Mouse (Mus musculus) kidney, embryonic 16.5 days (tissue): ENCODE results near the gene Eif3c. TPM values are rescaled to one million over a fixed set of nuclear protein-coding genes. Genes with fewer than 3 reads are reported as not detected.

Experiments used
- ATAC-seq: fragments of 200-750 bp; cut with Nextera tagmentation; 2 replicates; pipeline ENCODE4 v1.8.0; 2017; ENCODE audit warnings: moderate TSS enrichment; ENCODE audit not compliant: low FRiP score, low TSS enrichment
- H3K27ac ChIP-seq: fragments of 300-500 bp; sonication (generic); 2 replicates; pipeline ENCODE4 v1.5.1; 2014; ENCODE audit warnings: low read length
- H3K27me3 ChIP-seq: fragments of 300-500 bp; sonication (generic); 2 replicates; pipeline ENCODE4 v1.6.1; 2014; ENCODE audit warnings: low read length, control low read depth, mixed read lengths; ENCODE audit not compliant: insufficient read depth
- H3K36me3 ChIP-seq: fragments of 300-500 bp; sonication (generic); 2 replicates; pipeline ENCODE4 v1.6.1; 2014; ENCODE audit warnings: low read length, control low read depth, mixed read lengths; ENCODE audit not compliant: insufficient read depth
- H3K4me1 ChIP-seq: fragments of 300-500 bp; sonication (generic); 2 replicates; pipeline ENCODE4 v1.6.1; 2014; ENCODE audit warnings: low read length, control low read depth, mixed read lengths; ENCODE audit not compliant: insufficient read depth
- H3K4me2 ChIP-seq: fragments of 300-500 bp; sonication (generic); replicated peaks from 2 replicates; pipeline ENCODE4 v1.6.1; 2014; ENCODE audit warnings: low read depth, low read length
- H3K4me3 ChIP-seq: fragments of 300-500 bp; sonication (generic); 2 replicates; pipeline ENCODE4 v1.5.1; 2014; ENCODE audit warnings: mild to moderate bottlenecking, low read length
- H3K9ac ChIP-seq: fragments of 300-500 bp; sonication (generic); replicated peaks from 2 replicates; pipeline ENCODE4 v1.6.1; 2014; ENCODE audit warnings: low read length
- H3K9me3 ChIP-seq: fragments of 300-500 bp; sonication (generic); 2 replicates; pipeline ENCODE4 v1.6.1; 2016; ENCODE audit warnings: low read length, control low read depth
- WGBS: fragments of 180-500 bp; shearing (Covaris S2); extraction: QIAGEN DNeasy Blood & Tissue Kit; methylation state at CpG from one replicate; pipeline ENCODE4 v1.1.7; 2014; 5-methylcytosine and 5-hydroxymethylcytosine counted together
- polyA plus RNA-seq: library from polyadenylated mRNA; unstranded; fragments of >200 nt; fragmentation: Nextera tagmentation; extraction: Ambion mirVana; gene quantifications from 2 replicates; pipeline ENCODE4 v1.2.1, GENCODE M21; 2015

Eif3c gene
- polyA plus RNA-seq, 1 experiment from 2014 or later, result 200 TPM

- Histone ChIP-seq H3K9ac (no peak within 1 kb of the TSS), H3K36me3 (no peaks in the 10 kb centered on the region), H3K4me3 (no peak within 1 kb of the TSS), H3K4me1 (no peaks in the 10 kb centered on the region), H3K9me3 (no peaks in the 10 kb centered on the region), H3K4me2 (no peak within 1 kb of the TSS), H3K27ac (no peak within 1 kb of the TSS), H3K27me3 (no peaks in the 10 kb centered on the region)
- ATAC-seq, result no peak
- 83% methylated on average over 11 of the region's 11 CpGs for WGBS
Measured at GRCm38 (mm10) chr7:126594862-126595561, 28.8 kb upstream of the Eif3c start, which contains the start of gene Il27. TSS of gene Il27 (minus strand) at chr7:126594941.

- Histone ChIP-seq H3K27ac (no peak overlapping the region), H3K4me3 (peak overlapping the region; percentile 22), H3K4me2 (peak overlapping the region; percentile 46), H3K9me3 (no peaks in the 10 kb centered on the region), H3K36me3 (no peaks in the 10 kb centered on the region), H3K27me3 (no peaks in the 10 kb centered on the region), H3K4me1 (peaks cover 15% of the 10 kb centered on the region; the same call in 1 of the 2 replicates), H3K9ac (peak overlapping the region; percentile 61)
- peak; percentile 44; the same call in 1 of the 2 replicates for ATAC-seq
- WGBS, result 9% methylated on average over 16 of the region's 16 CpGs
Measured at GRCm38 (mm10) chr7:126587779-126588178, 21.6 kb upstream of the Eif3c start.

GRCm38 (mm10) chr7:126586839-126587238, 20.6 kb upstream of the Eif3c start:
- Histone ChIP-seq H3K4me2 (no peak overlapping the region), H3K27me3 (no peaks in the 10 kb centered on the region), H3K9ac (no peak overlapping the region), H3K27ac (no peak overlapping the region), H3K9me3 (no peaks in the 10 kb centered on the region), H3K36me3 (no peaks in the 10 kb centered on the region), H3K4me3 (no peak overlapping the region), H3K4me1 (peaks cover 15% of the 10 kb centered on the region; the same call in 1 of the 2 replicates)
- 27% methylated on average over 8 of the region's 8 CpGs for WGBS
- no peak for ATAC-seq

DNA sequence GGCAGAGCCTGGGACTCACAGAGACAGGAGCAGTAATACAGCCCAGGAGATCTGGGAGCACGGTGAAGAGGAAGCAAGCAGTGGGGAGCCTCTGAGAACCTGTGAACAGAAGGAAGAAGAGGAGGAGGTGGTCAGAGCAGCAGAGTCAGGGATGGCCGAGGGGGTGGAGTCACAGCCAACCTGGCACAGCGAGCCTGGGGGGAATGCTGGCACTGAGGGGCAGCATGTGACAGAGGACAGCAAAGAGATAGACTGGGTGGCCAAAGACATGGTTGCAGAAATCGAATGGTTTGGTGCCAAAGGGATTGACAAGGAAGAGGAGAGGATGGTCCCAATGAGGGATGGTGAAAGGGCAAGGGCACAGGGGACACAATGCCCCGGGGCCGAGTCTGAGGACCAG, 19.5 kb upstream of the Eif3c start, which contains the start of gene Cln3:
Gene Cln3 (minus strand): TSS at position 101 of the 400 bp plus-strand sequence.
- no peak for ATAC-seq
- peaks cover 15% of the 10 kb centered on the region; the same call in 1 of the 2 replicates for H3K4me1 ChIP-seq
- no peaks in the 10 kb centered on the region; the same call in 1 of the 2 replicates for H3K36me3 ChIP-seq
- H3K27me3 ChIP-seq, result no peaks in the 10 kb centered on the region
- no peak within 1 kb of the TSS for H3K4me2 ChIP-seq
- H3K9ac ChIP-seq, result no peak within 1 kb of the TSS
- no peaks in the 10 kb centered on the region for H3K9me3 ChIP-seq
- H3K4me3 ChIP-seq, result no peak within 1 kb of the TSS
- no peak within 1 kb of the TSS for H3K27ac ChIP-seq
- WGBS, result 77% methylated on average over 6 of the region's 6 CpGs

GRCm38 (mm10) chr7:126584506-126584977, 18.3 kb upstream of the Eif3c start, which contains the start of gene Apobr:
TSS of gene Apobr (plus strand) at chr7:126584942.
- H3K36me3 ChIP-seq, result no peaks in the 10 kb centered on the region; the same call in 1 of the 2 replicates
- H3K9me3 ChIP-seq, result no peaks in the 10 kb centered on the region
- peak within 1 kb of the TSS; percentile 52 for H3K4me3 ChIP-seq
- H3K4me2 ChIP-seq, result peak within 1 kb of the TSS; percentile 69
- no peak for ATAC-seq
- peak within 1 kb of the TSS; percentile 80; the same call in 1 of the 2 replicates for H3K27ac ChIP-seq
- H3K4me1 ChIP-seq, result peaks cover 15% of the 10 kb centered on the region; the same call in 1 of the 2 replicates
- WGBS, result 72% methylated on average over 8 of the region's 8 CpGs
- no peaks in the 10 kb centered on the region for H3K27me3 ChIP-seq
- H3K9ac ChIP-seq, result peak within 1 kb of the TSS; percentile 62; the same call in 1 of the 2 replicates

DNA sequence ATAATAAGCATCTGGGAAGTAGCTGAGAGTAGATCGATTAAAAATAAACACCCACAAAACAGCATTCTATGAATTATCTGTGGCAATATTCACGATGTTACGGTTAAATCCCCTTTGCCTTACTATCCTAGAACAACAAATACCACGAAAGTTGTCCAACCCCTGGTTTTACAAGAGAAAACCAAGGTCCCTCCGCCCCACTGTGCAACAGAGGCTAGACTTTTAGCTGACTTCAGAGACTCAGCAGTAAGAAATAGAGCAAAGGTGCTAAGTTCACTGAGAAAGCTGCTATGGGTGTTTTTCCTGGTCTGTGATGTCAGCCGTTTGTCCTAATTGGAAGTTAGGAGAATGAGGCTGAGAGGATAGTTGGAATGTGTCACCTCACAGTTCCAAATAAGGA, 17.6 kb upstream of the Eif3c start:
- Histone ChIP-seq H3K27me3 (no peaks in the 10 kb centered on the region), H3K36me3 (no peaks in the 10 kb centered on the region; the same call in 1 of the 2 replicates), H3K9me3 (no peaks in the 10 kb centered on the region), H3K4me2 (peak overlapping the region; percentile 69), H3K27ac (peak overlapping the region; percentile 80), H3K4me1 (peaks cover 15% of the 10 kb centered on the region; the same call in 1 of the 2 replicates), H3K4me3 (peak overlapping the region; percentile 52), H3K9ac (peak overlapping the region; percentile 62)
- ATAC-seq, result no peak
- 53% methylated on average over 6 of the region's 6 CpGs for WGBS

GRCm38 (mm10) chr7:126583251-126583709, 17.1 kb upstream of the Eif3c start:
- Histone ChIP-seq H3K9me3 (no peaks in the 10 kb centered on the region), H3K4me2 (peak overlapping the region; percentile 69), H3K27me3 (no peaks in the 10 kb centered on the region), H3K27ac (peak overlapping the region; percentile 80), H3K36me3 (no peaks in the 10 kb centered on the region; the same call in 1 of the 2 replicates), H3K4me3 (peak overlapping the region; percentile 52), H3K4me1 (peaks cover 15% of the 10 kb centered on the region; the same call in 1 of the 2 replicates), H3K9ac (peak overlapping the region; percentile 62)
- WGBS, result 1% methylated on average over 22 of the region's 22 CpGs
- ATAC-seq, result peak; percentile 87

DNA sequence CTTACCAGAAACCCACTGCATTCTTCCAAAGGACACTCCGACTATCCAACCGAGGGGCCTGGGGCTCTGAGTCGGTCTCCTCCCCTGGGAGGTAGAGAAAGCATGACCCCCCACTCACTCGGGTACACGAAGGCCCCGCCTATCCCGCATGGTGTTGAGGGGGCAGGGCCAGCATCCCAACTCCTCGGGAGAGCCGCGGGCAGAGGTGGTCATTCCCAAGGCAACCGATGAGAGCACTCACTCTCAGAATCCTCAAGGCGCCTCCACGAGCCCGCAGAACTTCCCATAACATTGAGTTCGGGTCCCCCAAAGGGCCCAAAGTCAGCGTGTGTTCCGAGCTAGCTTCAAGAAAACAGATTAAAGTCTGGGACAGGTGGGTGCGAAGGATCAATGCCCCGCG, 16.5 kb upstream of the Eif3c start:
- WGBS, result 2% methylated on average over 20 of the region's 20 CpGs
- peak overlapping the region; percentile 52 for H3K4me3 ChIP-seq

DNA sequence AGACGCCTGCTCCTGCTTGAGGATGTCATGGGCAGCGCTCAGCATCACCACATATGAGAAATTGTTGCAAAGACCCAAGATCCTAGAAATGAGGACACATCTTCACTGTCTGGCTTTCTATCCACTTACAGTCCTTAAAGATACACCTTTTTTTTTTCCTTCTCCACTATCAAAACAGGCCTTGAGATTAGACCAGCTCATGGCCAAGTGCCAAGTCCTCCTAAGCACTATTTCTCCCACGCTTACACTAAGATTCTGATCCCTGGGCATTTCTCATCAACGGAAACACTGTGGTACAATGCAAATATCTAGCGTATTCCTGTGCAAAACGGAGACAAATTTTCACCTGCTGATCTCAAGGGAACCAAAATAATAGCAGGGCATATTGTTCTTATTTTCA, 15.4 kb upstream of the Eif3c start:
- WGBS, result 81% methylated on average over 6 of the region's 6 CpGs
- no peak overlapping the region for H3K4me2 ChIP-seq
- H3K9me3 ChIP-seq, result no peaks in the 10 kb centered on the region
- H3K27ac ChIP-seq, result no peak overlapping the region
- no peaks in the 10 kb centered on the region; the same call in 1 of the 2 replicates for H3K36me3 ChIP-seq
- no peak overlapping the region for H3K9ac ChIP-seq
- no peaks in the 10 kb centered on the region for H3K27me3 ChIP-seq
- H3K4me3 ChIP-seq, result no peak overlapping the region
- H3K4me1 ChIP-seq, result peaks cover 2% of the 10 kb centered on the region; the same call in 1 of the 2 replicates
- no peak for ATAC-seq

More for the DNA sequence above, 16.5 kb upstream of the Eif3c start:
- H3K4me2 ChIP-seq, result peak overlapping the region; percentile 69
- H3K36me3 ChIP-seq, result no peaks in the 10 kb centered on the region; the same call in 1 of the 2 replicates
- H3K27ac ChIP-seq, result no peak overlapping the region
- no peaks in the 10 kb centered on the region for H3K27me3 ChIP-seq
- peak overlapping the region; percentile 62 for H3K9ac ChIP-seq
- ATAC-seq, result peak; percentile 66
- no peaks in the 10 kb centered on the region for H3K9me3 ChIP-seq
- peaks cover 10% of the 10 kb centered on the region; the same call in 1 of the 2 replicates for H3K4me1 ChIP-seq
